8 mouse cellular contexts compared by ENCODE assay signal in the genomic region with DNA sequence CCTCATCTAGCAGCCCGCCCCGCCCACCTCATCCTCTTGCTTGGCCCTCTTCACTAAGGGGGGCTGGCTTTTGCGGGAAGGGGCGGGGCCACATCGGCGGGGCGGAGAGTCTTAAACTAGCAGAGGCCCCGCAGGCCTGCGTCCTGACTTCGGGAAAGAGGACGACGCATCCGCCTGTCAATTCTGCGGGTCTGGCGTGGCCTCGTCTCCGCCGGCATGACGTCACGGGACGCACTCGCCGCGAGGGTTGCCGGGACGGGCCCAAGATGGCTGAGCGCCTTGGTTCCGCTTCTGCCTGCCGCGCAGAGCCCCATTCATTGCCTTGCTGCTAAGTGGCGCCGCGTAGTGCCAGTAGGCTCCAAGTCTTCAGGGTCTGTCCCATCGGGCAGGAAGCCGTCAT. TPM values are rescaled to one million over a fixed set of nuclear protein-coding genes. Genes with fewer than 3 reads are reported as not detected.
DNase-seq lines count a peak whose midpoint lies in the region; ATAC-seq and TF ChIP-seq lines count a peak whose summit lies in the region.

Gene Htt, plus strand, starts transcription at position 232 of the 400 bp plus-strand sequence.

- H3K9ac ChIP-seq in MEL (ENCODE audit: control insufficient read depth, low read depth, low read length, poor library complexity, severe bottlenecking) = peak within 1 kb of the TSS; percentile 91
- H3K9ac ChIP-seq in forebrain, postnatal 0 days = peak within 1 kb of the TSS; percentile 87
- peak within 1 kb of the TSS; percentile 97 for H3K9ac ChIP-seq in lung, embryonic 15.5 days

- TF ChIP-seq POLR2A in MEL (IDR thresholded peaks at IDR 0.05; ENCODE audit: control insufficient read depth in 1 of 2, insufficient read depth in 1 of 2, low read depth in 1 of 2, low read length in 2 of 2, poor library complexity in 1 of 2) = peak; percentile 96 to 98
- TF ChIP-seq POLR2A in cerebellum, adult 2 months (IDR thresholded peaks at IDR 0.05; ENCODE audit: borderline replicate concordance, insufficient read depth, low read length) = peak; percentile 95

- peaks cover 33% of the 10 kb centered on the region for H3K79me2 ChIP-seq in MEL (ENCODE audit: control insufficient read depth, insufficient read depth, low read length, poor library complexity)

- peaks cover 0 to 20% of the 10 kb centered on the region in 2 experiments; a peak in 2 of 4 replicates for H3K36me3 ChIP-seq in MEL (ENCODE audit: control insufficient read depth in 1 of 2, insufficient read depth in 2 of 2, low read length in 2 of 2)
- no peaks in the 10 kb centered on the region for H3K36me3 ChIP-seq in forebrain, postnatal 0 days (ENCODE audit: insufficient read depth)
- no peaks in the 10 kb centered on the region for H3K36me3 ChIP-seq in lung, embryonic 15.5 days

- peaks cover 7 to 17% of the 10 kb centered on the region in 2 experiments for H3K4me1 ChIP-seq in MEL (ENCODE audit: control insufficient read depth in 1 of 2, insufficient read depth in 2 of 2, low read length in 2 of 2)
- H3K4me1 ChIP-seq in cerebellum, adult 2 months (ENCODE audit: control insufficient read depth, insufficient read depth, low read length) = peaks cover 3% of the 10 kb centered on the region; the same call in 1 of the 2 replicates
- peaks cover 6% of the 10 kb centered on the region for H3K4me1 ChIP-seq in forebrain, postnatal 0 days (ENCODE audit: insufficient read depth)
- peaks cover 8% of the 10 kb centered on the region for H3K4me1 ChIP-seq in lung, embryonic 15.5 days

- no peak for TF ChIP-seq RAD21 in MEL (IDR thresholded peaks at IDR 0.05; ENCODE audit: low read depth, low read length)

- peak within 1 kb of the TSS; percentile 88 for H3K4me2 ChIP-seq in forebrain, postnatal 0 days (ENCODE audit: low read depth)
- H3K4me2 ChIP-seq in lung, embryonic 15.5 days = peak within 1 kb of the TSS; percentile 86

- DNase-seq in MEL (ENCODE audit: low read depth, low spot score) = peak; percentile 100
- DNase-seq in cerebellum, adult 2 months = peak; percentile 98
- peak; percentile 98 for DNase-seq in forebrain, postnatal 0 days
- peak; percentile 97 for DNase-seq in heart, postnatal 4 days
- DNase-seq in layer of hippocampus, adult 8-10 months (ENCODE audit: low spot score in 2 of 2) = peak; percentile 97 to 98
- peak; percentile 97 for DNase-seq in ovary, adult 18-20 months (ENCODE audit: low spot score)
- DNase-seq in thymus, postnatal 0 days (ENCODE audit: low spot score) = peak; percentile 98

- H3K9me3 ChIP-seq in MEL (replicated peaks; ENCODE audit: insufficient read depth, low read length) = no peaks in the 10 kb centered on the region
- no peaks in the 10 kb centered on the region for H3K9me3 ChIP-seq in forebrain, postnatal 0 days (ENCODE audit: low read length)
- H3K9me3 ChIP-seq in lung, embryonic 15.5 days = no peaks in the 10 kb centered on the region

- ATAC-seq in forebrain, postnatal 0 days = peak; percentile 98
- ATAC-seq in lung, embryonic 15.5 days (ENCODE audit: borderline replicate concordance, extremely low read depth, low FRiP score, low TSS enrichment) = peak; percentile 99

- 0 out of 6 replicates have a peak, but pooled peaks of 1 of the 3 experiments have one; percentile 1 for TF ChIP-seq CTCF in MEL (IDR thresholded peaks at IDR 0.05 in 2 of 3, conservative IDR thresholded peaks at IDR 0.05 in 1 of 3; ENCODE audit: control insufficient read depth in 1 of 3, insufficient read depth in 1 of 3, low read depth in 2 of 3, low read length in 3 of 3, poor library complexity in 1 of 3, severe bottlenecking in 1 of 3)
- no peak for TF ChIP-seq CTCF in cerebellum, adult 2 months (IDR thresholded peaks at IDR 0.05; ENCODE audit: borderline replicate concordance, insufficient read depth, low read depth, low read length)
- peak; percentile 53 for TF ChIP-seq CTCF in forebrain, postnatal 0 days (IDR thresholded peaks at IDR 0.05; ENCODE audit: low read depth)

- H3K27me3 ChIP-seq in MEL (ENCODE audit: control insufficient read depth in 1 of 2, insufficient read depth in 2 of 2, low read length in 2 of 2) = peaks cover 0 to 10% of the 10 kb centered on the region in 2 experiments; a peak in 3 of 4 replicates
- H3K27me3 ChIP-seq in cerebellum, adult 2 months (ENCODE audit: control insufficient read depth, insufficient read depth, low read length) = no peaks in the 10 kb centered on the region
- no peaks in the 10 kb centered on the region for H3K27me3 ChIP-seq in forebrain, postnatal 0 days (ENCODE audit: insufficient read depth, low read length)
- no peaks in the 10 kb centered on the region for H3K27me3 ChIP-seq in lung, embryonic 15.5 days

- peak within 1 kb of the TSS; percentile 74 to 85 for H3K4me3 ChIP-seq in MEL (ENCODE audit: control insufficient read depth in 1 of 2, insufficient read depth in 1 of 2, low read depth in 2 of 2, low read length in 2 of 2)
- peak within 1 kb of the TSS; percentile 79 for H3K4me3 ChIP-seq in cerebellum, adult 2 months (replicated peaks; ENCODE audit: insufficient read depth, low read depth, low read length)
- peak within 1 kb of the TSS; percentile 88 for H3K4me3 ChIP-seq in forebrain, postnatal 0 days (ENCODE audit: low read depth, low read length)
- H3K4me3 ChIP-seq in lung, embryonic 15.5 days = peak within 1 kb of the TSS; percentile 99

- WGBS in cerebellum, adult 2 months = under 1% methylated on average over 35 of the region's 35 CpGs
- WGBS in forebrain, postnatal 0 days = under 1% methylated on average over 35 of the region's 35 CpGs
- WGBS in lung, embryonic 15.5 days = under 1% methylated on average over 35 of the region's 35 CpGs

- H3K27ac ChIP-seq in MEL (ENCODE audit: control insufficient read depth, low read depth, low read length) = peak within 1 kb of the TSS; percentile 78
- H3K27ac ChIP-seq in cerebellum, adult 2 months (ENCODE audit: insufficient read depth, low read length) = peak within 1 kb of the TSS; percentile 56
- H3K27ac ChIP-seq in forebrain, postnatal 0 days (ENCODE audit: low read depth, low read length) = peak within 1 kb of the TSS; percentile 94
- peak within 1 kb of the TSS; percentile 94 for H3K27ac ChIP-seq in lung, embryonic 15.5 days

- TF ChIP-seq EP300 in MEL (IDR thresholded peaks at IDR 0.05; ENCODE audit: low read depth in 1 of 2, low read length in 2 of 2) = no peak

TF ChIP-seq in MEL, 35 proteins besides CTCF, POLR2A, EP300 and RAD21 (continues in another document):
- TF ChIP-seq ELF1 (IDR thresholded peaks at IDR 0.05; ENCODE audit: low read depth, low read length) = peak; percentile 67
- TF ChIP-seq CHD2 (IDR thresholded peaks at IDR 0.05; ENCODE audit: low read length) = no peak
- TF ChIP-seq POLR2AphosphoS5 (IDR thresholded peaks at IDR 0.05; ENCODE audit: borderline replicate concordance, low read depth, low read length) = 0 out of 2 replicates have a peak, but pooled peaks have one; percentile 77
- no peak for TF ChIP-seq E2F4 (IDR thresholded peaks at IDR 0.05; ENCODE audit: borderline replicate concordance, low read depth, low read length)
- TF ChIP-seq JUND (IDR thresholded peaks at IDR 0.05; ENCODE audit: low read depth, low read length) = no peak
- no peak for TF ChIP-seq USF2 (IDR thresholded peaks at IDR 0.05; ENCODE audit: borderline replicate concordance in 1 of 2, insufficient read depth in 1 of 2, low read depth in 1 of 2, low read length in 2 of 2)
- no peak for TF ChIP-seq ZKSCAN1 (IDR thresholded peaks at IDR 0.05; ENCODE audit: low read depth, low read length)
- no peak for TF ChIP-seq ZC3H11A (IDR thresholded peaks at IDR 0.05; ENCODE audit: low read depth, low read length)
- 0 out of 2 replicates have a peak, but pooled peaks have one; percentile 19 for TF ChIP-seq UBTF (IDR thresholded peaks at IDR 0.05; ENCODE audit: borderline replicate concordance, insufficient read depth, low read depth, low read length)
- no peak; the same call in 1 of the 2 replicates for TF ChIP-seq RCOR1 (IDR thresholded peaks at IDR 0.05; ENCODE audit: low read depth, low read length)
- TF ChIP-seq USF1 (IDR thresholded peaks at IDR 0.05; ENCODE audit: low read depth, low read length) = peak; percentile 67
- peak; percentile 97 for TF ChIP-seq NELFE (IDR thresholded peaks at IDR 0.05; ENCODE audit: low read depth, low read length)
- no peak; the same call in 1 of the 2 replicates for TF ChIP-seq CHD1 (IDR thresholded peaks at IDR 0.05; ENCODE audit: low read depth, low read length)
- TF ChIP-seq POLR2AphosphoS2 (IDR thresholded peaks at IDR 0.05; ENCODE audit: low read length) = peak; percentile 92
- TF ChIP-seq MYB (IDR thresholded peaks at IDR 0.05; ENCODE audit: low read depth, low read length) = no peak
- 0 out of 2 replicates have a peak, but pooled peaks have one; percentile 7 for TF ChIP-seq MYC (IDR thresholded peaks at IDR 0.05; ENCODE audit: low read depth, low read length)
- peak; percentile 83 for TF ChIP-seq MXI1 (IDR thresholded peaks at IDR 0.05; ENCODE audit: low read depth, low read length)
- TF ChIP-seq TAL1 (IDR thresholded peaks at IDR 0.05; ENCODE audit: low read length) = no peak
- peak; percentile 62; the same call in 1 of the 2 replicates for TF ChIP-seq ETS1 (IDR thresholded peaks at IDR 0.05; ENCODE audit: low read depth, low read length)
- peak; percentile 82 for TF ChIP-seq TCF12 (IDR thresholded peaks at IDR 0.05; ENCODE audit: low read depth, low read length)
- TF ChIP-seq BHLHE40 (IDR thresholded peaks at IDR 0.05; ENCODE audit: borderline replicate concordance, low read depth, low read length) = no peak
- TF ChIP-seq MAZ (IDR thresholded peaks at IDR 0.05; ENCODE audit: low read depth, low read length) = peak; percentile 79; the same call in 1 of the 2 replicates
- peak; percentile 30; the same call in 1 of the 2 replicates for TF ChIP-seq MAX (IDR thresholded peaks at IDR 0.05; ENCODE audit: low read length)
- TF ChIP-seq SMC3 (IDR thresholded peaks at IDR 0.05; ENCODE audit: low read depth, low read length) = no peak
- TF ChIP-seq HCFC1 (IDR thresholded peaks at IDR 0.05; ENCODE audit: low read depth, low read length) = peak; percentile 93
- peak; percentile 92 for TF ChIP-seq ZMIZ1 (IDR thresholded peaks at IDR 0.05; ENCODE audit: low read depth, low read length)

RNA-seq across cellular contexts. Expression of gene Htt, which starts in this region (rescaled TPM):
- 27.0 and 27.5 TPM in 2 replicates for total RNA-seq in MEL (2012; rRNA removed)
- 10 to 100 TPM in 1 of 2 experiments, not detected in 1; 33.0 TPM for polyA plus RNA-seq in MEL (2012; ENCODE audit: insufficient read depth in 1 of 2, insufficient read length in 2 of 2, low read depth in 1 of 2, low replicate concordance in 2 of 2, missing spikeins in 1 of 2)
- 45.4 and 52.1 TPM in 2 replicates for polyA plus RNA-seq in cerebellum, adult 2 months (2012; rRNA removed)
- 26.9 and 33.6 TPM in 2 replicates for total RNA-seq in forebrain, postnatal 0 days (2014; rRNA removed)
- 2.0 and 4.1 TPM in 2 replicates for polyA plus RNA-seq in forebrain, postnatal 0 days (2015; fragmentation: Nextera tagmentation; extraction: Ambion mirVana)
- 10 to 100 TPM; 21.8 to 22.4 TPM for total RNA-seq in heart, postnatal 4 days (2021)
- total RNA-seq in layer of hippocampus, adult 8-10 months (2022) = 10 to 100 TPM; 71.0 to 94.2 (median 80.1) TPM
- 11.1 and 13.5 TPM in 2 replicates for polyA plus RNA-seq in lung, embryonic 15.5 days (2015; fragmentation: Nextera tagmentation; extraction: Ambion mirVana)
- 5.6 and 8.3 TPM in 2 replicates for polyA plus RNA-seq in thymus, postnatal 0 days (2015; fragmentation: Nextera tagmentation; extraction: Ambion mirVana)

Comparison
In these comparisons a context has a peak if more than half of its experiments do, and no peak if none do; other contexts are left out.
1. Peak in every context shown above with its lines: DNase-seq, ATAC-seq, H3K4me3 ChIP-seq and H3K27ac ChIP-seq.